ENCODE assay signal across 19 mouse cellular contexts in the genomic region with DNA sequence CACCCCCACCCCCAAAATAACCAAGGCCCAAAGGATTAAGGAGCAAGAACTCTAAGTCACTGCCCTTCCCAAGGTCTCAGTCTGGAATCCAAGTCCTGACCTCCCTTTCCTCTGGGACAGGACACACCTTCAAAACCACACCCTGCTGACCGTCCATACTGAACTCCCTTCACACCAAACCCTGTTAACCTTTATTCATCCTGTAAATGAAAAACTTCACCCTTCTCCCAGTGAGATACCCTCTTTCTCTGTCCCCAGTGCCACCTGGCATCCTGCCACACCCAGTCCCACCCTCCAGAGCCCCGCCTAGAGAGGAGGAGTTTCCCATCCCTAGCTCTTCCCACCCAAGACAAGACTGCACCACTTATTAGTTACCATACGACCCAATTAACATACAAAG. TPM values are rescaled to one million over a fixed set of nuclear protein-coding genes. Genes with fewer than 3 reads are reported as not detected.
A peak's percentile ranks its signal among the peaks of the same experiment; 100 is the strongest.
DNase-seq lines count a peak whose midpoint lies in the region; ATAC-seq and TF ChIP-seq lines count a peak whose summit lies in the region.
"Had no signal": no experiment of that assay in that cellular context is flagged by ENCODE, and none has a peak within 500 bp of the region (broad histone marks: within the 10 kb centered on the region; RNA-seq: fewer than 3 reads in every experiment).

No protein-coding gene starts in this region.

- intact Hi-C loops in gastrocnemius, adult 2 months (cut with DNase I) = no loop called here

- no peak for ATAC-seq in liver, embryonic 11.5 days (replicated peaks; ENCODE audit: low FRiP score)
- ATAC-seq: forebrain, postnatal 0 days; midbrain, embryonic 15.5 days had no signal

- TF ChIP-seq CTCF in gastrocnemius, adult 2 months (IDR thresholded peaks at IDR 0.05) = no peak
- TF ChIP-seq CTCF in liver, adult 2 months (IDR thresholded peaks at IDR 0.05; ENCODE audit: low read depth, low read length) = no peak

- no peak for TF ChIP-seq POLR2A in liver, adult 2 months (IDR thresholded peaks at IDR 0.05; ENCODE audit: extremely low read depth, insufficient read depth, low read length)

- DNase-seq in gastrocnemius, adult 2 months = no peak
- no peak for DNase-seq in gastrocnemius, postnatal 25 days
- no peak for DNase-seq in liver, adult 2 months (ENCODE audit: extremely low read depth, low read depth, low spot score)
- no peak for DNase-seq in liver, embryonic 11.5 days (ENCODE audit: low spot score)
- peak; percentile 79 for DNase-seq in ES-CJ7 (ENCODE audit: low read depth, low spot score)
- peak; percentile 65 for DNase-seq in large intestine, adult 2 months (ENCODE audit: low read depth, low spot score)
- no peak for DNase-seq in heart, postnatal 4 days
- DNase-seq in ovary, postnatal 14 days (ENCODE audit: low spot score) = no peak
- DNase-seq: adrenal gland, adult 2 months; cerebellum, adult 8-10 months; forebrain, postnatal 0 days; liver, postnatal 0 days; lung, postnatal 14 days; retina, postnatal 1 day; right cerebral cortex, postnatal 4 days had no signal

- no peaks in the 10 kb centered on the region for H3K9me3 ChIP-seq in liver, embryonic 11.5 days (ENCODE audit: control insufficient read depth, low read length)
- H3K9me3 ChIP-seq: forebrain, embryonic 10.5 days; limb, embryonic 15.5 days; midbrain, embryonic 15.5 days had no signal

- no peaks in the 10 kb centered on the region for H3K36me3 ChIP-seq in liver, adult 2 months (ENCODE audit: control insufficient read depth, insufficient read depth, low read length)
- H3K36me3 ChIP-seq in liver, embryonic 11.5 days (ENCODE audit: control insufficient read depth, insufficient read depth, low read length) = no peaks in the 10 kb centered on the region
- H3K36me3 ChIP-seq: forebrain, embryonic 10.5 days; limb, embryonic 15.5 days; midbrain, embryonic 15.5 days had no signal

- no peaks in the 10 kb centered on the region for H3K27me3 ChIP-seq in liver, adult 2 months (ENCODE audit: control insufficient read depth, insufficient read depth, low read length)
- H3K27me3 ChIP-seq in liver, embryonic 11.5 days (replicated peaks; ENCODE audit: control insufficient read depth, insufficient read depth, low read length) = no peaks in the 10 kb centered on the region
- H3K27me3 ChIP-seq: limb, embryonic 15.5 days; midbrain, embryonic 15.5 days had no signal

- 66% methylated on average over 3 of the region's 3 CpGs for WGBS in liver, adult 2 months
- WGBS in liver, embryonic 11.5 days = 73% methylated on average over 3 of the region's 3 CpGs
- WGBS in large intestine, adult 2 months = 38% methylated on average over 3 of the region's 3 CpGs

- H3K4me1 ChIP-seq in liver, adult 2 months (ENCODE audit: control insufficient read depth, insufficient read depth, low read length) = peaks cover 18% of the 10 kb centered on the region
- H3K4me1 ChIP-seq in liver, embryonic 11.5 days (replicated peaks; ENCODE audit: control insufficient read depth, insufficient read depth, low read length) = 0 out of 2 replicates have a peak, but pooled peaks cover 8% of the 10 kb centered on the region
- H3K4me1 ChIP-seq: forebrain, embryonic 10.5 days; midbrain, embryonic 15.5 days had no signal

- H3K4me3 ChIP-seq in gastrocnemius, adult 2 months = no peak overlapping the region
- no peak overlapping the region for H3K4me3 ChIP-seq in liver, adult 2 months (ENCODE audit: insufficient read depth, low read depth, low read length)
- H3K4me3 ChIP-seq in liver, embryonic 11.5 days (ENCODE audit: low read depth, low read length) = no peak overlapping the region
- H3K4me3 ChIP-seq: forebrain, embryonic 10.5 days; layer of hippocampus, adult 2 months; limb, embryonic 15.5 days; midbrain, embryonic 15.5 days had no signal

- H3K9ac ChIP-seq in liver, adult 2 months (ENCODE audit: low read depth, low read length) = no peak overlapping the region
- no peak overlapping the region for H3K9ac ChIP-seq in liver, embryonic 11.5 days (ENCODE audit: low read depth, low read length)
- H3K9ac ChIP-seq: forebrain, postnatal 0 days; limb, embryonic 15.5 days; liver, postnatal 0 days; midbrain, embryonic 15.5 days had no signal

- no peak overlapping the region for H3K4me2 ChIP-seq in liver, embryonic 11.5 days
- H3K4me2 ChIP-seq: limb, embryonic 15.5 days; midbrain, embryonic 15.5 days had no signal

- H3K79me2 ChIP-seq in liver, adult 2 months (ENCODE audit: control insufficient read depth, insufficient read depth, low read length) = peaks cover 42% of the 10 kb centered on the region; the same call in 1 of the 2 replicates

- H3K27ac ChIP-seq in gastrocnemius, adult 2 months = peak overlapping the region; percentile 82; the same call in 1 of the 2 replicates
- peak overlapping the region; percentile 55; the same call in 1 of the 2 replicates for H3K27ac ChIP-seq in liver, adult 2 months (replicated peaks; ENCODE audit: insufficient read depth, low read depth, low read length)
- H3K27ac ChIP-seq in liver, embryonic 11.5 days (ENCODE audit: low read depth, low read length) = no peak overlapping the region
- H3K27ac ChIP-seq: forebrain, embryonic 10.5 days; layer of hippocampus, adult 2 months; limb, embryonic 15.5 days; midbrain, embryonic 15.5 days had no signal

RNA-seq across cellular contexts. Expression of gene Ttc39b, which starts 7.3 kb away (rescaled TPM):
- total RNA-seq in gastrocnemius, adult 2 months (2021) = 1 to 10 TPM; 4.0 to 6.9 TPM
- total RNA-seq in gastrocnemius, postnatal 25 days (2021) = 1 to 10 TPM; 3.7 to 5.8 TPM
- total RNA-seq in liver, adult 2 months (2014; rRNA removed) = 21.0 and 21.3 TPM in 2 replicates
- polyA plus RNA-seq in liver, adult 2 months (2012; rRNA removed) = 6.5 and 6.7 TPM in 2 replicates
- polyA plus RNA-seq in liver, embryonic 11.5 days (2014; fragmentation: Nextera tagmentation; extraction: Ambion mirVana) = 5.1 and 5.6 TPM in 2 replicates
- 2.7 and 5.4 TPM in 2 replicates for polyA plus RNA-seq in large intestine, adult 2 months (2012; rRNA removed)
- total RNA-seq in heart, postnatal 4 days (2021) = 10 to 100 TPM; 12.8 to 14.5 TPM

Comparison
In these comparisons a context has a peak if more than half of its experiments do, and no peak if none do; other contexts are left out.
1. DNase-seq: peak in ES-CJ7 (single experiment) and large intestine, adult 2 months (single experiment); none in gastrocnemius, adult 2 months (single experiment), gastrocnemius, postnatal 25 days (single experiment), liver, adult 2 months (single experiment), liver, embryonic 11.5 days (single experiment), heart, postnatal 4 days (single experiment) and ovary, postnatal 14 days (single experiment).